Mouse (Mus musculus) G1E (cell line): ENCODE measurements around the gene Ms4a6c.

Experiments
- CTCF ChIP-seq: IDR thresholded peaks from 2 replicates; pipeline ENCODE4 v1.5.1; 2012; ENCODE audit warnings: low read depth, low read length, inconsistent platforms, mixed read lengths
- GATA1 ChIP-seq: IDR thresholded peaks from 2 replicates; pipeline ENCODE4 v1.6.1; 2012; ENCODE audit warnings: borderline replicate concordance, low read length, inconsistent platforms, mixed read lengths
- TAL1 ChIP-seq: conservative IDR thresholded peaks from 2 replicates; pipeline ENCODE4 v1.6.1; 2012; ENCODE audit warnings: low read depth, low read length, inconsistent platforms, mixed read lengths

GRCm38 (mm10) chr19:11504857-11505256 is 35.7 kb downstream of the Ms4a6c start:
- TF ChIP-seq GATA1 (no peak), CTCF (no peak), TAL1 (no peak)
